Mouse (Mus musculus) embryonic fibroblast, embryonic 13.5 days (primary cell): ENCODE results near the gene Fam160a1.

ENCODE experiments used
- CTCF ChIP-seq: IDR thresholded peaks from 2 replicates; pipeline ENCODE4 v1.5.1; 2011; ENCODE audit warnings: mild to moderate bottlenecking, control low read depth, low read length, moderate library complexity, borderline replicate concordance; ENCODE audit not compliant: insufficient read depth
- POLR2A ChIP-seq: IDR thresholded peaks from 2 replicates; pipeline ENCODE4 v1.6.1; 2011; ENCODE audit warnings: low read depth, mild to moderate bottlenecking, control low read depth, low read length, moderate library complexity

- TF ChIP-seq POLR2A = no peak
- no peak for TF ChIP-seq CTCF
These were observed 122.0 kb downstream of the Fam160a1 start for GRCm38 (mm10) chr3:85695056-85695455.
